Mouse (Mus musculus): ENCODE data around the gene Wfs1. TPM values are rescaled to one million over a fixed set of nuclear protein-coding genes. Genes with fewer than 3 reads are reported as not detected.

The Wfs1 gene
- polyA plus RNA-seq, 1 experiment from 2014 or later = 6.5 TPM

DNA sequence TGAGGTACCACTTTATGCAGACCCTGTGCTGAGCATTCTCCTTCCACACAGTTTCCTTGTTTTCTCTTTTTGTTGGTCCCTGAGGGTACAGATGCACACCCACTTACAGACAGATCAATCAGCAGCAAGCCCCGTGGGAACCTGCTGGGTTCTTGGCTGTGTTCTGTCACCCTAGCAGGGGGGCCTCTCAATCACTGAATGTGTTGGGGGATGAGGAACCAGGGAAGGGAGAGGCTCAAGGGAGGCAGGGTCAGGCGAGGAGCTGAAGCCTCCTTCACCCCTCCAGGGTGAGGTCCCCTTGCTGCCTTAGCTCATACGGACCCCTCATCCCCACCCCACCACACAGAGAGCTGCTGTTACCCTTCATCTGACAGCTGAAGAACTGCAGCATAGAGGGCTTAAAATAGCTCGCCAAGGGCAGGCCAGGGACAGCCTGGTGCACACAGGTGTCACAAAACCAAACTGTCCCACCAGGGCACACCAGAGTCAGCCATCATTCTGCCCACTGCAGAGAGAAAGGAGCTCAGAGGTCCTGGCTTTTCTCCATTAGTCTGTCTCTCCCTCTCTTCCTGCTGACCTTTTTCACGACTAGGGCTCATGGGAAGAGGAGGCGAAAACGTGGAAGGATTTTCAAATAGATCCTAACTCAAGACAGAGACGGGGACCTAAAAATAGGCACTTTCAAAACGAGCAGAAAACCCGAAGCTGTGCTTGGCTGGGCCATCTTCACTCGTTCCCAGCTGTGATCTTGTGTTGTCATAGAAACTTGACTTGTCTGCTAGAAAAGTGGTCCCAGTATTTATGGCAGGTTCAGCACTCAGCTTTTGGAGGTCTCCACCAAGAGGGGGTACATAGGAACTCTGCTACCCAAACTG lies 64.9 kb downstream of the Wfs1 start:
- Histone ChIP-seq H3K4me3 (ENCODE audit: low read depth, low read length) (no peak overlapping the region), H3K4me1 (ENCODE audit: insufficient read depth, low read depth, low read length) (no peaks in the 10 kb centered on the region), H3K9me3 (ENCODE audit: low read length) (no peaks in the 10 kb centered on the region), H3K27ac (ENCODE audit: low read length) (no peak overlapping the region), H3K9ac (replicated peaks; ENCODE audit: low read depth) (no peak overlapping the region), H3K36me3 (ENCODE audit: insufficient read depth, low read length) (no peaks in the 10 kb centered on the region), H3K4me2 (replicated peaks; ENCODE audit: low read depth, low read length) (no peak overlapping the region), H3K27me3 (replicated peaks; ENCODE audit: insufficient read depth, low read length) (no peaks in the 10 kb centered on the region)
- no peak for TF ChIP-seq CTCF (IDR thresholded peaks at IDR 0.05)
- no peak for TF ChIP-seq EP300 (IDR thresholded peaks at IDR 0.05)
- ATAC-seq (no peak), DNase-seq (ENCODE audit: low spot score) (no peak)
- 32% methylated on average over 11 of the region's 11 CpGs for WGBS

DNA sequence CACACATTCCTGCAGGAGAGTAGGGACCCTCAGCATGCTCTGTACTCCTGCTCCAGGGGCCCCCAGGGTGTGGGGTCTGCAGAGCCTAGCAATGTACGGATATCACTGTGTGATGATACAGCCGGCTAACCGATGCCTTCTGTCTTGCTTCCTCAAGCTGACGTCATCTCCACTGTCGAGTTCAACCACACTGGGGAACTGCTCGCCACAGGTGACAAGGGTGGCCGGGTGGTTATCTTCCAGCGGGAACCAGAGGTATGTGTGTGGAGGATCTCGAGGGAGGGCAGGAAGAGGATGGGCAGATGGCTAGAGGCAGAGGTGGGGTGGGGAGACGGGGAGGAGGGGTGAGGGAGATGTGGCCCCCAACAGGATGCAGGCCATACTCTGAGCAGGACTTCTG lies 66.2 kb downstream of the Wfs1 start:
- no peak overlapping the region for H3K9ac ChIP-seq (replicated peaks; ENCODE audit: low read depth)
- 50% methylated on average over 10 of the region's 10 CpGs for WGBS
- no peak overlapping the region for H3K4me2 ChIP-seq (replicated peaks; ENCODE audit: low read depth, low read length)
- H3K27me3 ChIP-seq (replicated peaks; ENCODE audit: insufficient read depth, low read length) = no peaks in the 10 kb centered on the region
- H3K36me3 ChIP-seq (ENCODE audit: insufficient read depth, low read length) = no peaks in the 10 kb centered on the region
- DNase-seq (ENCODE audit: low spot score) = no peak
- no peak overlapping the region for H3K4me3 ChIP-seq (ENCODE audit: low read depth, low read length)
- ATAC-seq = no peak
- no peaks in the 10 kb centered on the region for H3K4me1 ChIP-seq (ENCODE audit: insufficient read depth, low read depth, low read length)
- H3K27ac ChIP-seq (ENCODE audit: low read length) = no peak overlapping the region
- H3K9me3 ChIP-seq (ENCODE audit: low read length) = no peaks in the 10 kb centered on the region
- no peak for TF ChIP-seq EP300 (IDR thresholded peaks at IDR 0.05)
- no peak for TF ChIP-seq CTCF (IDR thresholded peaks at IDR 0.05)

DNA sequence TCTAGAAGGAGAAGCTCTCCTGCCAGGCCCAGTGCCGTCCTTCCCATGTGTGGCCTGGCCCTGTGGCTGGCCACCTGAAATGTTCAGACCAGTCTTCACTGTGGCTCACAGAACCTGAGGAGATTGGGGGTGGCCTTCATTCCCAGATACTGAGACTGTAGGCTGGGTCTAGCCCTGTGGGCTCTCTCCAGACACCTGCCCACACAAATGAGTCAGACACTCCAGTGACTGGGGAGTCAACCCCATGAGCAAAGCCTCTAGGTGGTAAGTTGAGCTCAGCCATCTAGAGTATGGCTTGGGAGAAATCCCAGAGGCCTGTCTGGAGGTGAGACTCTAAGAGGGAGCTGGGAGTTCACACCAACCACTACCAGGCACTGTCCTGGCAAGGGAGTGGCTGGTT lies 67.1 kb downstream of the Wfs1 start:
- DNase-seq (ENCODE audit: low spot score) (no peak), ATAC-seq (no peak)
- Histone ChIP-seq H3K9me3 (ENCODE audit: low read length) (no peaks in the 10 kb centered on the region), H3K4me2 (replicated peaks; ENCODE audit: low read depth, low read length) (no peak overlapping the region), H3K36me3 (ENCODE audit: insufficient read depth, low read length) (no peaks in the 10 kb centered on the region), H3K27me3 (replicated peaks; ENCODE audit: insufficient read depth, low read length) (no peaks in the 10 kb centered on the region), H3K4me1 (ENCODE audit: insufficient read depth, low read depth, low read length) (no peaks in the 10 kb centered on the region), H3K9ac (replicated peaks; ENCODE audit: low read depth) (no peak overlapping the region), H3K27ac (ENCODE audit: low read length) (no peak overlapping the region), H3K4me3 (ENCODE audit: low read depth, low read length) (no peak overlapping the region)
- 83% methylated on average over 1 of the region's 1 CpGs for WGBS
- TF ChIP-seq CTCF (IDR thresholded peaks at IDR 0.05) = no peak
- TF ChIP-seq EP300 (IDR thresholded peaks at IDR 0.05) = no peak

DNA sequence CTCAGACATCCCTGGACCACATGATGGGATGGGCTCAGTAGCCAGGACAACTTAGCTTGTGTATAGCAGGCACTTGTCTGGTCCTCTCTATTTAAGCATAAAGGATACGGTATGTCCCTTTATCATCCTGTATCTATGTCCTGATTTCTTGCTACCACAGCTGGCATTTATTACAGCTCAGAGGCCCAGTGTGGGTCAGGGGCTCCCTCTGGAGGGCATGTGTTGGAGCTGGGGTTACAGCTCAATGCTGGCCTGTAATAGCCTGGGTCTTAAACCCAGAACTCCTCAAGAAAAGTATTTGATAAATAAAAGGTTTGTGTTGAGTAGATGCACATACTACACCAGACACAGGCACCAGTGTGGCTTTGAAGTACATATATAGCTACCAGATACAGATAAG lies 68.9 kb downstream of the Wfs1 start:
- Histone ChIP-seq H3K9me3 (ENCODE audit: low read length) (no peaks in the 10 kb centered on the region), H3K27ac (ENCODE audit: low read length) (no peak overlapping the region), H3K4me1 (ENCODE audit: insufficient read depth, low read depth, low read length) (no peaks in the 10 kb centered on the region), H3K4me2 (replicated peaks; ENCODE audit: low read depth, low read length) (no peak overlapping the region), H3K36me3 (ENCODE audit: insufficient read depth, low read length) (no peaks in the 10 kb centered on the region), H3K27me3 (replicated peaks; ENCODE audit: insufficient read depth, low read length) (no peaks in the 10 kb centered on the region), H3K4me3 (ENCODE audit: low read depth, low read length) (no peak overlapping the region), H3K9ac (replicated peaks; ENCODE audit: low read depth) (no peak overlapping the region)
- no peak for DNase-seq (ENCODE audit: low spot score)
- ATAC-seq = no peak
- WGBS = 55% methylated on average over 1 of the region's 1 CpGs
- TF ChIP-seq EP300 (IDR thresholded peaks at IDR 0.05) = no peak
- peak; percentile 54 for TF ChIP-seq CTCF (IDR thresholded peaks at IDR 0.05)

DNA sequence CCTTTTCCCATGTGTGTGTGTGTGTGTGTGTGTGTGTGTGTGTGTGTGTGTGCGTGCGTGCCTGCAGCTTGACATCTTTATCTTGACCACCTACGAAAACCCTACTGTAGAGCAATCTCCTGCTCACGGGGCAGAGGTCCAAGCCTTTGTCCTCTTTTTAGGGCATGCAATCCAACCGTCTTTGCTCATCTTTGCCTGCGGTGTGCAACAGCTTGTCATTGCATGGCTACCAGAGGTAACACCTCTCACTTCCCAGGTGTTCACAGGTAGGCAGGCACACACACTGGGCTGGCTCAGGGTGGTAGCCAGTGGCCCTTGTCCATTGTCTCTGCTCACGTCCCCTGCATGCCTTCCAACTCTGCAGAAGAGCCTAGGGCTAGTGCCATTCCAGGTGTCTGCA lies 71.0 kb downstream of the Wfs1 start:
- Histone ChIP-seq H3K9ac (replicated peaks; ENCODE audit: low read depth) (no peak overlapping the region), H3K4me2 (replicated peaks; ENCODE audit: low read depth, low read length) (no peak overlapping the region), H3K9me3 (ENCODE audit: low read length) (no peaks in the 10 kb centered on the region), H3K4me3 (ENCODE audit: low read depth, low read length) (no peak overlapping the region), H3K27ac (ENCODE audit: low read length) (no peak overlapping the region), H3K4me1 (ENCODE audit: insufficient read depth, low read depth, low read length) (no peaks in the 10 kb centered on the region), H3K27me3 (replicated peaks; ENCODE audit: insufficient read depth, low read length) (no peaks in the 10 kb centered on the region), H3K36me3 (ENCODE audit: insufficient read depth, low read length) (no peaks in the 10 kb centered on the region)
- TF ChIP-seq EP300 (IDR thresholded peaks at IDR 0.05) (no peak), CTCF (IDR thresholded peaks at IDR 0.05) (no peak)
- no peak for ATAC-seq
- no peak for DNase-seq (ENCODE audit: low spot score)
- WGBS = 73% methylated on average over 7 of the region's 7 CpGs

DNA sequence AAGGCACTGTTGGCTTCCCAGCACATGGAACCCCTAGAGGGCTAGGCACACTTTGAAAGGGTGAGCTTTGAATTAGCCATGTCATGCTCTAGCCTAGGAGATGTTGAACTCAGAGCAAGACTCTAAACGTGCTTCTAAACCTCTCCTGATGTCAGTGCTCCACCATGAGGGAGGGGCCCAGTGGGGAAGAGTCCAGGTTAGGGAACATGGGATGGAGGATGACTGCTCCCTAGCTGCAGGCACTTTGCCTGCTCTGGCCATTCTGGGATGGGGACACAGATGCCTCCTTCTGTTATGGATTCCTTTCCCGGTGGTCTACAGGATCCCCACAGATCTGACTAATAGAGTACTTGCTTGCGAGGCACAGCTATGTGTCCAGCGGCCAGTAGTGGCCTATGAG lies 71.8 kb downstream of the Wfs1 start:
- WGBS = 58% methylated on average over 4 of the region's 4 CpGs
- Histone ChIP-seq H3K27me3 (replicated peaks; ENCODE audit: insufficient read depth, low read length) (no peaks in the 10 kb centered on the region), H3K27ac (ENCODE audit: low read length) (no peak overlapping the region), H3K4me2 (replicated peaks; ENCODE audit: low read depth, low read length) (no peak overlapping the region), H3K9ac (replicated peaks; ENCODE audit: low read depth) (no peak overlapping the region), H3K4me1 (ENCODE audit: insufficient read depth, low read depth, low read length) (no peaks in the 10 kb centered on the region), H3K36me3 (ENCODE audit: insufficient read depth, low read length) (no peaks in the 10 kb centered on the region), H3K4me3 (ENCODE audit: low read depth, low read length) (no peak overlapping the region), H3K9me3 (ENCODE audit: low read length) (no peaks in the 10 kb centered on the region)
- no peak for DNase-seq (ENCODE audit: low spot score)
- TF ChIP-seq EP300 (IDR thresholded peaks at IDR 0.05) (no peak), CTCF (IDR thresholded peaks at IDR 0.05) (no peak)
- ATAC-seq = no peak
